Mouse (Mus musculus) MEL (cell line): ENCODE data around the gene Cpped1. TPM values are rescaled to one million over a fixed set of nuclear protein-coding genes. Genes with fewer than 3 reads are reported as not detected.

Experiments
- DNase-seq: peaks from one replicate; pipeline ENCODE4 v3.0.0; 2011; ENCODE audit warnings: low read depth, low spot score
- H3K27ac ChIP-seq: 2 replicates; pipeline ENCODE4 v1.5.1; 2012; ENCODE audit warnings: low read depth, mild to moderate bottlenecking, control low read depth, low read length, moderate library complexity; ENCODE audit not compliant: control insufficient read depth
- H3K27me3 ChIP-seq, 2 experiments: fragments of 150-350 bp in 1 of 2; sonication (generic) in 1 of 2; 2 replicates each; pipeline ENCODE4 v1.6.1; 2012; ENCODE audit warnings: low read length in 2 of 2, mild to moderate bottlenecking in 2 of 2, improper control_type of control experiment in 1 of 2, moderate library complexity in 1 of 2; ENCODE audit not compliant: insufficient read depth in 2 of 2, control insufficient read depth in 1 of 2
- H3K36me3 ChIP-seq, 2 experiments: 2 replicates each; pipeline ENCODE4 v1.6.1; 2012 to 2014; ENCODE audit warnings: low read length in 2 of 2, improper control_type of control experiment in 1 of 2, inconsistent platforms in 1 of 2, mild to moderate bottlenecking in 1 of 2; ENCODE audit not compliant: insufficient read depth in 2 of 2, control insufficient read depth in 1 of 2
- H3K4me1 ChIP-seq, 2 experiments: fragments of 150-350 bp in 1 of 2; sonication (generic) in 1 of 2; 2 replicates each; pipeline ENCODE4 v1.6.1; 2012; ENCODE audit warnings: low read length in 2 of 2, improper control_type of control experiment in 1 of 2, mild to moderate bottlenecking in 1 of 2; ENCODE audit not compliant: insufficient read depth in 2 of 2, control insufficient read depth in 1 of 2
- H3K4me3 ChIP-seq, 2 experiments: fragments of 150-350 bp in 1 of 2; sonication (generic) in 1 of 2; 2 replicates each; pipeline ENCODE4 v1.5.1; 2012; ENCODE audit warnings: low read depth in 2 of 2, low read length in 2 of 2, mild to moderate bottlenecking in 2 of 2, moderate library complexity in 2 of 2, control low read depth in 1 of 2, improper control_type of control experiment in 1 of 2; ENCODE audit not compliant: control insufficient read depth in 1 of 2, insufficient read depth in 1 of 2
- H3K79me2 ChIP-seq: 2 replicates; pipeline ENCODE4 v1.6.1; 2012; ENCODE audit warnings: mild to moderate bottlenecking, low read length, moderate library complexity; ENCODE audit not compliant: control insufficient read depth, poor library complexity, insufficient read depth
- H3K9ac ChIP-seq: 2 replicates; pipeline ENCODE4 v1.6.1; 2012; ENCODE audit warnings: low read depth, mild to moderate bottlenecking, control low read depth, low read length, moderate library complexity; ENCODE audit not compliant: control insufficient read depth, poor library complexity, severe bottlenecking
- H3K9me3 ChIP-seq: fragments of 150-350 bp; sonication (generic); replicated peaks from 2 replicates; pipeline ENCODE4 v1.6.1; 2012; ENCODE audit warnings: mild to moderate bottlenecking, low read length, improper control_type of control experiment, moderate library complexity; ENCODE audit not compliant: insufficient read depth
- BHLHE40 ChIP-seq: IDR thresholded peaks from 2 replicates; pipeline ENCODE4 v1.6.1; 2012; ENCODE audit warnings: low read depth, mild to moderate bottlenecking, inconsistent platforms, low read length, improper control_type of control experiment, borderline replicate concordance
- CHD2 ChIP-seq: IDR thresholded peaks from 2 replicates; pipeline ENCODE4 v1.6.1; 2011; ENCODE audit warnings: low read length, improper control_type of control experiment
- CTCF ChIP-seq, 3 experiments: IDR thresholded peaks in 2 of 3; conservative IDR thresholded peaks in 1 of 3; 2 replicates each; pipeline ENCODE4 v1.5.1; 2011 to 2012; ENCODE audit warnings: low read length in 3 of 3, low read depth in 2 of 3, mild to moderate bottlenecking in 2 of 3, improper control_type of control experiment in 1 of 3, inconsistent platforms in 1 of 3, mixed read lengths in 1 of 3, moderate library complexity in 1 of 3; ENCODE audit not compliant: control insufficient read depth in 1 of 3, insufficient read depth in 1 of 3, poor library complexity in 1 of 3, severe bottlenecking in 1 of 3
- E2F4 ChIP-seq: IDR thresholded peaks from 2 replicates; pipeline ENCODE4 v1.6.1; 2011; ENCODE audit warnings: low read depth, low read length, improper control_type of control experiment, borderline replicate concordance
- EP300 ChIP-seq, 2 experiments: IDR thresholded peaks; 2 replicates each; pipeline ENCODE4 v1.6.1; 2011; ENCODE audit warnings: improper control_type of control experiment in 2 of 2, low read length in 2 of 2, low read depth in 1 of 2, mild to moderate bottlenecking in 1 of 2
- GABPA ChIP-seq: IDR thresholded peaks from 2 replicates; pipeline ENCODE4 v1.6.1; 2012; ENCODE audit warnings: low read depth, mild to moderate bottlenecking, inconsistent platforms, low read length, improper control_type of control experiment, moderate library complexity
- HCFC1 ChIP-seq: IDR thresholded peaks from 2 replicates; pipeline ENCODE4 v1.6.1; 2012; ENCODE audit warnings: low read depth, mild to moderate bottlenecking, inconsistent platforms, low read length, improper control_type of control experiment, moderate library complexity
- MAFK ChIP-seq: IDR thresholded peaks from 2 replicates; pipeline ENCODE4 v1.6.1; 2011; ENCODE audit warnings: low read depth, mild to moderate bottlenecking, low read length, improper control_type of control experiment, borderline replicate concordance
- MAX ChIP-seq: IDR thresholded peaks from 2 replicates; pipeline ENCODE4 v1.6.1; 2011; ENCODE audit warnings: low read length, improper control_type of control experiment
- MEF2A ChIP-seq: IDR thresholded peaks from 2 replicates; pipeline ENCODE4 v1.6.1; 2014; ENCODE audit warnings: low read depth, mild to moderate bottlenecking, inconsistent platforms, low read length, improper control_type of control experiment; ENCODE audit not compliant: poor library complexity, insufficient replicate concordance, severe bottlenecking; ENCODE audit errors: extremely low read depth
- MXI1 ChIP-seq: IDR thresholded peaks from 2 replicates; pipeline ENCODE4 v1.6.1; 2011; ENCODE audit warnings: mild to moderate bottlenecking, low read depth, low read length, improper control_type of control experiment
- MYB ChIP-seq: IDR thresholded peaks from 2 replicates; pipeline ENCODE4 v1.6.1; 2011; ENCODE audit warnings: mild to moderate bottlenecking, low read depth, low read length, improper control_type of control experiment
- MYC ChIP-seq: IDR thresholded peaks from 2 replicates; pipeline ENCODE4 v1.6.1; 2011; ENCODE audit warnings: low read depth, mild to moderate bottlenecking, low read length, improper control_type of control experiment, moderate library complexity
- NRF1 ChIP-seq: IDR thresholded peaks from 2 replicates; pipeline ENCODE4 v1.6.1; 2014; ENCODE audit warnings: low read depth, mild to moderate bottlenecking, inconsistent platforms, low read length, improper control_type of control experiment, moderate library complexity; ENCODE audit not compliant: poor library complexity, insufficient read depth, severe bottlenecking
- POLR2A ChIP-seq, 2 experiments: IDR thresholded peaks; 2 replicates each; pipeline ENCODE4 v1.6.1; 2011 to 2012; ENCODE audit warnings: low read length in 2 of 2, mild to moderate bottlenecking in 2 of 2, control low read depth in 1 of 2, improper control_type of control experiment in 1 of 2, low read depth in 1 of 2, moderate library complexity in 1 of 2; ENCODE audit not compliant: control insufficient read depth in 1 of 2, insufficient read depth in 1 of 2, poor library complexity in 1 of 2
- POLR2AphosphoS5 ChIP-seq: IDR thresholded peaks from 2 replicates; pipeline ENCODE4 v1.6.1; 2012; ENCODE audit warnings: low read depth, borderline replicate concordance, mild to moderate bottlenecking, inconsistent platforms, low read length, moderate library complexity, mixed read lengths
- RCOR1 ChIP-seq: IDR thresholded peaks from 2 replicates; pipeline ENCODE4 v1.6.1; 2012; ENCODE audit warnings: low read depth, mild to moderate bottlenecking, inconsistent platforms, low read length, improper control_type of control experiment
- TAL1 ChIP-seq: IDR thresholded peaks from 2 replicates; pipeline ENCODE4 v1.6.1; 2012; ENCODE audit warnings: mild to moderate bottlenecking, inconsistent platforms, low read length, moderate library complexity, mixed read lengths
- TBP ChIP-seq: IDR thresholded peaks from 2 replicates; pipeline ENCODE4 v1.8.0; 2011; ENCODE audit warnings: low read depth, low read length, improper control_type of control experiment
- TCF12 ChIP-seq: IDR thresholded peaks from 2 replicates; pipeline ENCODE4 v1.6.1; 2014; ENCODE audit warnings: low read depth, mild to moderate bottlenecking, inconsistent platforms, low read length, improper control_type of control experiment, moderate library complexity
- UBTF ChIP-seq: IDR thresholded peaks from 2 replicates; pipeline ENCODE4 v1.6.1; 2012; ENCODE audit warnings: low read depth, mild to moderate bottlenecking, inconsistent platforms, low read length, improper control_type of control experiment, moderate library complexity, borderline replicate concordance; ENCODE audit not compliant: insufficient read depth
- USF2 ChIP-seq, 2 experiments: IDR thresholded peaks; 2 replicates each; pipeline ENCODE4 v1.6.1; 2011 to 2012; ENCODE audit warnings: improper control_type of control experiment in 2 of 2, low read length in 2 of 2, borderline replicate concordance in 1 of 2, inconsistent platforms in 1 of 2, low read depth in 1 of 2, mild to moderate bottlenecking in 1 of 2; ENCODE audit not compliant: insufficient read depth in 1 of 2
- ZC3H11A ChIP-seq: IDR thresholded peaks from 2 replicates; pipeline ENCODE4 v1.6.1; 2012; ENCODE audit warnings: low read depth, mild to moderate bottlenecking, inconsistent platforms, low read length, improper control_type of control experiment
- ZKSCAN1 ChIP-seq: IDR thresholded peaks from 2 replicates; pipeline ENCODE4 v1.6.1; 2012; ENCODE audit warnings: low read depth, mild to moderate bottlenecking, inconsistent platforms, low read length, improper control_type of control experiment, moderate library complexity
- ZNF384 ChIP-seq: IDR thresholded peaks from 2 replicates; pipeline ENCODE4 v1.6.1; 2012; ENCODE audit warnings: low read depth, mild to moderate bottlenecking, inconsistent platforms, low read length, improper control_type of control experiment
- polyA plus RNA-seq, 2 experiments: library from polyadenylated mRNA; stranded (reverse) in 1 of 2; unstranded in 1 of 2; fragments of >175 nt in 1 of 2; fragments of >200 nt in 1 of 2; gene quantifications; 2 replicates each; pipeline versions ENCODE4 v1.2.1 to v1.2.4; 2012; ENCODE audit warnings: low replicate concordance in 2 of 2, low read depth in 1 of 2; ENCODE audit not compliant: insufficient read length in 2 of 2, insufficient read depth in 1 of 2, missing spikeins in 1 of 2
- total RNA-seq: library from RNA; depleted of rRNA; stranded (reverse); fragments of 300-350 nt; gene quantifications from 2 replicates; pipeline ENCODE4 v1.2.3, GENCODE M21; 2012

The Cpped1 gene
- total and polyA plus RNA-seq, 3 experiments = 14.1 to 29.9 TPM; not detected in 1

DNA sequence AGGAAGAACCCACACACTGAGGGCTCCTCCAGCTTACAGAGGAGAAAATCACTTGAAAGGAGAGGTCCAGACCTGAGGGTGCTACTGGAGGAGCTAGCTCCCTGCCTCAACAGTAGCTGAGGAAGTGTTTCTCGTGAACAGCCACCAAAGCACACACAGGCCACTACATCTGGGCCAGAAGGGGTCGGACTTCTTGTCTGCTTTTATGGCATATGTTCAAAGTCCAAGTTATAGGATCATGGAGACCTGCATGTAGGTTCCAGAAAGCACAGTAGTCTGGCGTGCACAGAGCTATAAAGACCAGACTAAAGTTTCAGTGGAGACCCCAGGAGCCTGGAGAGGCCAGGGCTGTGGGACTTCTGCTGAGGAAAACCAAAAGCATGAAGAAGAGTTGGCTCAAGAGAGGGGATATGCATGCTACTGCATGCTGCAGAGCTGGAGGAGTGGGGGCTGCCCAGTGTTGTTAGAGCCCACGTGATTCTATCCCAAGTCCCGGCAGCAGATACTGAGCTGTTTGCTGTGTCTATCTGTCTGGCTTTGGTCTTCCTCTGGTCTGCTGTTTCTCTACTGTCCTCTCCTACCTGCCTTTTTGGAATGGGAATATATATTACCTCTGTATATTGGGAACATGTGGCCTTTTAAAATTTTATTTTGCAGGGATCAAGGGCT lies 60.1 kb downstream of the Cpped1 start:
- no peaks in the 10 kb centered on the region for H3K36me3 ChIP-seq
- no peak for TF ChIP-seq TAL1
- no peak for TF ChIP-seq ZC3H11A
- no peak for TF ChIP-seq MEF2A
- TF ChIP-seq MXI1 = no peak
- no peak for TF ChIP-seq USF2 (IDR thresholded peaks at IDR 0.05; ENCODE audit: borderline replicate concordance in 1 of 2, insufficient read depth in 1 of 2, low read depth in 1 of 2, low read length in 2 of 2)
- no peak for TF ChIP-seq ZNF384
- TF ChIP-seq UBTF = no peak

DNA sequence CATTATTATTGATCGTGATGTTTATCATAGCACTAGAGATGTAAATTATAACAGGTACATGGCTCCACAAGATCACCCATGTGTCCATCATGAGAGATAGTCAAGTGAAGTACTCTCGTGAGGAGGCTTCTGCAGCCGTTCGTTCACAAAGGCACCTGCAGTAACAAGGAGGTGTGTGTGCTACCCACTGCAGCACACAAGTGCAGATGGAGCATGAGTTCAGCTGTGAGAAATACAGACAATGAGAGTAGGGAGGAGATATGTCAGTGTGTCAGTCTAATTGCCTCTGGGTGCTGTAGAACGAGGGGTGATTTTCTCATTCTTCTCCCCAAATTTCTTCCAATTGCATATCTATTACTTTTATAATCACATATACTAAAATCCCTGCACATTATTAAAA lies 63.9 kb downstream of the Cpped1 start:
- no peaks in the 10 kb centered on the region for H3K36me3 ChIP-seq

More for the DNA sequence above, 60.1 kb downstream of the Cpped1 start:
- no peaks in the 10 kb centered on the region for H3K79me2 ChIP-seq
- no peak overlapping the region for H3K4me3 ChIP-seq
- no peak overlapping the region for H3K9ac ChIP-seq
- no peaks in the 10 kb centered on the region for H3K9me3 ChIP-seq
- H3K4me1 ChIP-seq = no peaks in the 10 kb centered on the region
- H3K27me3 ChIP-seq = no peaks in the 10 kb centered on the region
- no peak overlapping the region for H3K27ac ChIP-seq
- no peak for DNase-seq

More for the DNA sequence above, 63.9 kb downstream of the Cpped1 start:
- H3K27me3 ChIP-seq = no peaks in the 10 kb centered on the region
- H3K4me3 ChIP-seq = no peak overlapping the region
- no peaks in the 10 kb centered on the region for H3K9me3 ChIP-seq
- DNase-seq = no peak
- no peaks in the 10 kb centered on the region for H3K79me2 ChIP-seq
- H3K27ac ChIP-seq = no peak overlapping the region
- H3K4me1 ChIP-seq = peaks cover 0 to 7% of the 10 kb centered on the region in 2 experiments; a peak in 1 of 4 replicates
- TF ChIP-seq CTCF (IDR thresholded peaks at IDR 0.05 in 2 of 3, conservative IDR thresholded peaks at IDR 0.05 in 1 of 3; ENCODE audit: control insufficient read depth in 1 of 3, insufficient read depth in 1 of 3, low read depth in 2 of 3, low read length in 3 of 3, poor library complexity in 1 of 3, severe bottlenecking in 1 of 3) (no peak), EP300 (IDR thresholded peaks at IDR 0.05; ENCODE audit: low read depth in 1 of 2, low read length in 2 of 2) (no peak), ZKSCAN1 (no peak), MAFK (no peak), HCFC1 (no peak), MAX (no peak), MYC (no peak), NRF1 (no peak), E2F4 (no peak), CHD2 (no peak), POLR2AphosphoS5 (no peak), TCF12 (no peak), GABPA (no peak), POLR2A (IDR thresholded peaks at IDR 0.05; ENCODE audit: control insufficient read depth in 1 of 2, insufficient read depth in 1 of 2, low read depth in 1 of 2, low read length in 2 of 2, poor library complexity in 1 of 2) (no peak), RCOR1 (no peak), USF2 (IDR thresholded peaks at IDR 0.05; ENCODE audit: borderline replicate concordance in 1 of 2, insufficient read depth in 1 of 2, low read depth in 1 of 2, low read length in 2 of 2) (no peak), TBP (no peak), BHLHE40 (no peak), MYB (no peak)
- no peak overlapping the region for H3K9ac ChIP-seq
